9 mouse cellular contexts compared by ENCODE assay signal in the genomic region with DNA sequence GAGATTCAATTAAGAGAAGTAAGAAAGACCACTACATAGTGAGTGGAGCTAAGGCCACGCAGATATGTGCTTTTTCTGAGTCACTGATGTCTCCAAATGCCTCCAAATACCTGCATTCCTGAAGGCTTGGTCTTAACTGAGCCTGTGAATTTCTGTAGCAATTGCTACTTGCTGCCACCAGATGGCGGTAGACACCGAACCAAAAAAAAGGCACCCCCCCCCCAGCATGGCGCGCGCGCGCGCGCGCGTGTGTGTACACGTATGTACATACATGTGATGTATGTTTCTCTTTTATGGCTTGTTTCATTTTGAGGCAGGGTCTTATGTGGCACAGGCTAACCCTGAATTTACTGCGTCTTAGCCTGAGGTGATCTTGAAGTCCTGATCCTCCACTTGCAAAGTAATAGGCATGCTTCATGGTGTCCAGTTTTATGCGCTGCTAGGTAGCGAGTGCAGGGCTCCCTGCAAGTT. TPM values are rescaled to one million over a fixed set of nuclear protein-coding genes. Genes with fewer than 3 reads are reported as not detected.
DNase-seq lines count a peak whose midpoint lies in the region; ATAC-seq lines count a peak whose summit lies in the region.
"Had no signal": no experiment of that assay in that cellular context is flagged by ENCODE, and none has a peak within 500 bp of the region (broad histone marks: within the 10 kb centered on the region; RNA-seq: fewer than 3 reads in every experiment).

No protein-coding gene starts in this region.

- H3K27me3 ChIP-seq in heart, embryonic 15.5 days, result no peaks in the 10 kb centered on the region
- no peaks in the 10 kb centered on the region for H3K27me3 ChIP-seq in liver, embryonic 11.5 days (replicated peaks; ENCODE audit: control insufficient read depth, insufficient read depth, low read length)

- DNase-seq in adrenal gland, adult 2 months, result peak; percentile 6
- no peak for DNase-seq in adrenal gland, adult 8-10 months
- DNase-seq in thymus, postnatal 0 days (ENCODE audit: low spot score), result peak; percentile 40
- no peak for DNase-seq in thymus, postnatal 10 days (ENCODE audit: low spot score in 2 of 2)
- peak; percentile 41 for DNase-seq in liver, embryonic 11.5 days (ENCODE audit: low spot score)
- peak; percentile 64 for DNase-seq in retina, embryonic 14.5 days (ENCODE audit: low spot score)

- H3K4me3 ChIP-seq in heart, embryonic 15.5 days, result peak overlapping the region; percentile 18; the same call in 1 of the 2 replicates
- H3K4me3 ChIP-seq in liver, embryonic 11.5 days (ENCODE audit: low read depth, low read length), result no peak overlapping the region

- H3K36me3 ChIP-seq in heart, embryonic 15.5 days, result no peaks in the 10 kb centered on the region
- no peaks in the 10 kb centered on the region for H3K36me3 ChIP-seq in liver, embryonic 11.5 days (ENCODE audit: control insufficient read depth, insufficient read depth, low read length)

- H3K9me3 ChIP-seq in heart, embryonic 15.5 days (replicated peaks), result no peaks in the 10 kb centered on the region
- H3K9me3 ChIP-seq in liver, embryonic 11.5 days (ENCODE audit: control insufficient read depth, low read length), result no peaks in the 10 kb centered on the region

- peak overlapping the region; percentile 44 for H3K4me2 ChIP-seq in heart, embryonic 15.5 days
- peak overlapping the region; percentile 38 for H3K4me2 ChIP-seq in liver, embryonic 11.5 days

- no peak overlapping the region for H3K9ac ChIP-seq in heart, embryonic 15.5 days
- H3K9ac ChIP-seq in liver, embryonic 11.5 days (ENCODE audit: low read depth, low read length), result no peak overlapping the region

- no peak for ATAC-seq in heart, embryonic 15.5 days (replicated peaks; ENCODE audit: insufficient number of reproducible peaks, insufficient read depth, low FRiP score, low read depth)
- peak; percentile 56; the same call in 1 of the 2 replicates for ATAC-seq in liver, embryonic 11.5 days (replicated peaks; ENCODE audit: low FRiP score)
- ATAC-seq in erythroid progenitor cell, adult 5-6 weeks (replicated peaks; ENCODE audit: low FRiP score, poor library complexity, severe bottlenecking), result no peak

- H3K4me1 ChIP-seq in heart, embryonic 15.5 days (replicated peaks), result 0 out of 2 replicates have a peak, but pooled peaks cover 2% of the 10 kb centered on the region
- no peaks in the 10 kb centered on the region for H3K4me1 ChIP-seq in liver, embryonic 11.5 days (replicated peaks; ENCODE audit: control insufficient read depth, insufficient read depth, low read length)

- WGBS in heart, embryonic 15.5 days, result 22% methylated on average over 16 of the region's 16 CpGs
- WGBS in liver, embryonic 11.5 days, result 17% methylated on average over 16 of the region's 16 CpGs

- no peak overlapping the region for H3K27ac ChIP-seq in heart, embryonic 15.5 days
- H3K27ac ChIP-seq in liver, embryonic 11.5 days (ENCODE audit: low read depth, low read length), result no peak overlapping the region
- H3K27ac ChIP-seq: macrophage had no signal

RNA-seq across cellular contexts. Expression of gene Aurkc, which starts 54.3 kb away (rescaled TPM):
- total RNA-seq in adrenal gland, adult 2 months (2021), result not detected
- polyA plus RNA-seq in adrenal gland, adult 2 months (2012; rRNA removed), result not detected in 2 replicates
- total RNA-seq in adrenal gland, adult 8-10 months (2022), result not detected
- polyA plus RNA-seq in thymus, postnatal 0 days (2015; fragmentation: Nextera tagmentation; extraction: Ambion mirVana), result not detected in 2 replicates
- polyA plus RNA-seq in heart, embryonic 15.5 days (2015; fragmentation: Nextera tagmentation; extraction: Ambion mirVana), result not detected in 2 replicates
- polyA plus RNA-seq in liver, embryonic 11.5 days (2014; fragmentation: Nextera tagmentation; extraction: Ambion mirVana), result not detected in 2 replicates
- total RNA-seq in erythroid progenitor cell, adult 5-6 weeks (2015; ENCODE audit: low replicate concordance), result not detected in 2 replicates
- total RNA-seq in erythroid progenitor cell, adult 5-6 weeks (2017; ENCODE audit: low replicate concordance), result not detected in 2 replicates
- polyA plus RNA-seq: macrophage had no signal

Comparison
In these comparisons a context has a peak if more than half of its experiments do, and no peak if none do; other contexts are left out.
1. DNase-seq: peak in adrenal gland, adult 2 months (single experiment), thymus, postnatal 0 days (single experiment), liver, embryonic 11.5 days (single experiment) and retina, embryonic 14.5 days (single experiment); none in adrenal gland, adult 8-10 months (single experiment) and thymus, postnatal 10 days (0 of 2).